Mouse (Mus musculus) bone marrow macrophage, adult 2 months (primary cell): Measurements from ENCODE around the gene Git1.

Experiments used
- CTCF ChIP-seq: IDR thresholded peaks from 2 replicates; pipeline ENCODE4 v1.5.1; 2012; ENCODE audit warnings: low read depth, mild to moderate bottlenecking, low read length, moderate library complexity
- POLR2A ChIP-seq: IDR thresholded peaks from 2 replicates; pipeline ENCODE4 v1.6.1; 2012; ENCODE audit warnings: mild to moderate bottlenecking, low read depth, low read length, borderline replicate concordance

DNA sequence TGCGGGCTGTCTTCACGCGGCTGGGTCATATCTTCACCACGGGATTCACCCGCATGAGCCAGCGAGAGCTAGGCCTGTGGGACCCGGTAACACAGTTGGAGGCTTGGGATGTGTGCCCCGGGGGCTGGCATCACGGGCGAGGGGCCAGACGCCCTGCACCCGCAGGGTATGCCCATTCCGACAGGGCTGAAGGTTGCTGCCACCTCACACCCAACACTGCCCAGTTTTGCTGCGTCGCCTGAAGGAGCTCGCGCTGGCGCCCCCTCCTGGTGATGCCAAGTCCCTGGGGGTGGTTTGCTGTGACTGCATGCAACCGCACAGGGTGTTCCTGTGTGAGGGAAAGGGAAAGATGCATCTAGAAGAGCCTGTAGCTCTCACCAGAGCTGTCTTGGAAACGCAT is 25.6 kb upstream of the Git1 start:
- TF ChIP-seq CTCF: peak; percentile 72
- no peak for TF ChIP-seq POLR2A
